20 mouse cellular contexts compared by ENCODE assay signal in the genomic region with DNA sequence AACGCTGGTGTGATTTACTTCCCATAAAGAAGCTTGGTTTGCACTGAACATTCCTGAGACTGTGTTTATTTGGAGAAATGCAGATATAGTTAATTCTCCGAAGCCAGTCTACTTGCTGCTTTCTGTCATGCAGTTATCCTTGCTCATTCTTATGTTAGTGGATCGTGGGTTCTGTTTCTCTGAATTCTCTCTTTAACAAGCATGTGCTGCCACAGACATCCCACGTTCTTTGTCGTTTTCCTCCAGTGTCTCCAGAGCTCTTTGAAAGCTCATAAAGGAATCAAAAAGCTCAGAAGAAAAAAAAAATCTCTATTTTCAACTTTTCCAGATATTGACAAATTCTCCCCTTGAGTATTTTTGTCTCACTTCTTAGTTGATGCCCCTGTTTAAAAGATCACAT. TPM values are rescaled to one million over a fixed set of nuclear protein-coding genes. Genes with fewer than 3 reads are reported as not detected.
"Had no signal": no experiment of that assay in that cellular context is flagged by ENCODE, and none has a peak within 500 bp of the region (broad histone marks: within the 10 kb centered on the region; RNA-seq: fewer than 3 reads in every experiment).

No protein-coding gene starts in this region.

- H3K9ac ChIP-seq: limb, embryonic 12.5 days; limb, embryonic 15.5 days; liver, embryonic 14.5 days; liver, postnatal 0 days; midbrain, embryonic 12.5 days; midbrain, embryonic 15.5 days; neural tube, embryonic 12.5 days; neural tube, embryonic 15.5 days had no signal

- H3K36me3 ChIP-seq: limb, embryonic 12.5 days; limb, embryonic 15.5 days; midbrain, embryonic 12.5 days; midbrain, embryonic 15.5 days; neural tube, embryonic 12.5 days had no signal

- DNase-seq: kidney, adult 2 months; kidney, postnatal 14 days; left cerebral cortex, postnatal 4 days; liver, postnatal 0 days; lung, postnatal 10 days; right cerebral cortex, adult 18-20 months; right cerebral cortex, postnatal 14 days; right cerebral cortex, postnatal 4 days; thymus, postnatal 25 days had no signal

- ATAC-seq: hindbrain, postnatal 0 days; inflammation-experienced regulatory T-cells, adult 6 months; liver, postnatal 0 days; midbrain, embryonic 15.5 days had no signal

- H3K4me3 ChIP-seq: limb, embryonic 12.5 days; limb, embryonic 15.5 days; midbrain, embryonic 12.5 days; midbrain, embryonic 15.5 days; neural tube, embryonic 12.5 days; neural tube, embryonic 15.5 days had no signal

- H3K27ac ChIP-seq: hindbrain, postnatal 0 days; limb, embryonic 12.5 days; limb, embryonic 15.5 days; liver, embryonic 14.5 days; macrophage; midbrain, embryonic 12.5 days; midbrain, embryonic 15.5 days; neural tube, embryonic 12.5 days; neural tube, embryonic 15.5 days had no signal

- H3K9me3 ChIP-seq: limb, embryonic 12.5 days; limb, embryonic 15.5 days; midbrain, embryonic 12.5 days; midbrain, embryonic 15.5 days; neural tube, embryonic 12.5 days; neural tube, embryonic 15.5 days had no signal

- H3K4me2 ChIP-seq: limb, embryonic 12.5 days; limb, embryonic 15.5 days; liver, embryonic 11.5 days; midbrain, embryonic 12.5 days; midbrain, embryonic 15.5 days; neural tube, embryonic 12.5 days; neural tube, embryonic 15.5 days had no signal

- H3K27me3 ChIP-seq: limb, embryonic 12.5 days; limb, embryonic 15.5 days; midbrain, embryonic 12.5 days; midbrain, embryonic 15.5 days; neural tube, embryonic 12.5 days; neural tube, embryonic 15.5 days had no signal

- H3K4me1 ChIP-seq: limb, embryonic 12.5 days; limb, embryonic 15.5 days; midbrain, embryonic 12.5 days; midbrain, embryonic 15.5 days; neural tube, embryonic 12.5 days; neural tube, embryonic 15.5 days had no signal

RNA-seq across cellular contexts. Expression of a gene that starts 7.1 kb away (rescaled TPM):
- polyA plus RNA-seq: macrophage had no signal
